Mouse (Mus musculus) adrenal gland, adult (tissue): ENCODE results near the gene Olfr510.
"Not testable (repeated sequence)": the region's sequence is repeated elsewhere in the genome, so short reads cannot be mapped to it uniquely, and the experiment has no call there.

Source experiments
- DNase-seq, 2 experiments: peaks; one replicate each; pipeline ENCODE4 v3.0.0; 2022 to 2023; ENCODE audit warnings: low spot score in 1 of 2; ENCODE audit not compliant: inconsistent age in 2 of 2

Olfr510 gene

DNA sequence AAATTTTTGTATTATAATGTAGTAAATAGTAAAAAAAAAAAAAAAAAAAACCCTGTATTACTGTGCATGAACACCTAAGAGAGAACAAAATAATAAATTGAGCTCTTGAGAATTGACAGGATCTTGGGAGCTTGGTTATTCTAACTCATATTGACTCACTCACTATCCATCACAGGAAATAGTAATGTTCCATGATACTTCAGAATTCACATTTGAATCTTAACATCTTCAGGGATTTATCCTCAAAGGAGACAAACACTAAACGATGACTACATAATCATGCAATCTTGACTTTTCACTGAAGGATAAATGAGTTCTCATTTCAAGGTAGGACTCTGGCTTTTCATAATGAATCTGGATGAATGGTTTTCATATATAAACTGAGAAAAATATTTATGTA, at the start of gene Olfr510:
Gene Olfr510 (plus strand): TSS at position 301 of the 400 bp plus-strand sequence.
- DNase-seq = no peak

DNA sequence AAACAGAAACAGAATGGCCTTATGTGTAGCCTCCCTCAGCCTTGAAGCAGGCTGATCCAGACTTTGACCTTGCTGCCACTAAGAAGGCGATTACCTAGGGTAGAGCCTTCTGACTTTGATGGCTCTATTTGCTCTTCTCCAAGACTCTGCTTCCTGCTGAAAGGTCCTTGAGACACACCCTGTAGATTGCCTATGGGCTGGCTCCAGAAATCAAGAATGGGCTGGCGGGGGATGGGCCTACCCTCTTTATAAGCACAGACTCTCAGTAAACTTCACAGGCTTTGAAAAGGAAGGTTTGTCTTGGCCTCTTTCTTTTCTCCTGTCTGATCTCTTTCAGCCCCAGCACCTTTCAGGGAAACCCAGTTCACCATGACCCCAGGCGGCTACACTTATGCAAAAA, 49.4 kb upstream of the Olfr510 start:
- not testable (repeated sequence) for DNase-seq

DNA sequence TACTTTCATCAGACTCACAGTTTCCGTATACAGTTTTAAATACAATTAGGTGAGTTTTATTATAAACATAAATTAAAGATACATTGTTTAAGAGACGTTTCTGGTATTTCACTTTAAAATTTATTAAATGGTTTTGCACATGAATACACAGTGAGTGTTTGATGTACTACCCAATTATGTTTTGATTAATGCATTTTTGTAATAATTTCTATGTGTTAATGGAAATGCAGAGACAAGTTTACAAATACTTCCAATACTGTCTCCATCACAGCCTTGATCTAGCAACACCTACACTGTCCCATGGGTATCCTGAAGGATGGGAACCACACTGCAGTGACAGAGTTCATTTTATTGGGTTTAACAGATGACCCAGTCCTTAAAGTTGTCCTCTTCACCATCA, 44.7 kb upstream of the Olfr510 start, which contains the start of gene Olfr507:
Gene Olfr507 (plus strand): TSS at position 301 of the 400 bp plus-strand sequence.
- DNase-seq = no peak

DNA sequence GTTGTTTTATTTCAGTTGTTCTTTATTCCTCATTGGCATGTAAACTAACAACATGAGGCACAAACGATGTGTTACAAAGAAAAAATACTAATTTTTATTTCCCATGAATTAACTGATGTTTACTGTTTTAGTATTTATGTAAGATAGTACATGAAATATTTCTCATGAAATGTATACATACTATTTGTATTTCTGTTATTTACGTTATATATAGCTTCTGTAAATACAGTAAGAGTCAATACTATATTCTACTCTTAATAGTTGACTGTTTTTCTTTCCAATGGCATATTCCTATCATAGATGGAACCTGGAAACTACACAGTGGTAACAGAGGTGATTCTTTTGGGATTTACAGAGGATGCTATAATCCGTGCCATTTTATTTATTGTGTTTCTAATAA, 36.5 kb upstream of the Olfr510 start, which contains the start of gene Olfr508:
Gene Olfr508 (plus strand): TSS at position 301 of the 400 bp plus-strand sequence.
- no peak for DNase-seq

DNA sequence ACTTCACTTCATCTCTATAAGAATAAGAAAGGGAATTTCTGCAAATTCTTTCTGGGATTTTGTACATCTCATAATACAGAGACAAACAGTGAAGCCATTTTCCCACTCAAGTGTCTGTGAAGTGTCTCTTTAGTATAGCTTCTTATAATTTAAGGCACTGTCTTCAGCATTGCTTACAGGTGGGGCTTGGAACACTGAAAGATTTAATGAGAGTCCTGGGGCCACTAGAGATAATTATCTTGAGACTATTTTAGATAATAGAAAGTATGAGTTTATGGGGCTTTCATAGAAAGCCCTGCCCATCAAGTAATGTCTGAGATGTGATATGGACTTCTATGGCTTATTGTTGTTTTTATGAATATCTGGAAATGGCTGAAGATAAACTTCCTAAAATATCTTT, 14.4 kb upstream of the Olfr510 start, which contains the start of gene Olfr509:
Gene Olfr509 (minus strand): TSS at position 101 of the 400 bp plus-strand sequence.
- DNase-seq = no peak

DNA sequence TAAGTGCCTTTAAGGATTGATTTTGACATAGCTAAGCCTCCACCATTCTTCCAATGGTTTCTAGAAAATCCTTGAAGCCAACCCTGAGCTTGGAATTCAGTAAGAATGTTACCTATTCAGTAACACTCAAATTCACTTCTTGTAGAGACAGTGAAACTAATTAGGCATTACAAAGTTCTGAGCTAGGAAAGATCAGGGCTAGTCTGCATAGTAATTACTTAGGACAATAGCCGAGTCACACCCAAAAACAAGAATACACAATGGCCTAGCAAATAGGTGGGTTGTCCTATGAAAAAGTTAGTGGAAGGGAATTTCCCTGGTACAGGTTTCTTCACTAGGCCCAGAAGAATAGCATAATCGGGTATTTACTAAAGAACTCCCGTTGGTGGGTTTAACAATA, 3.8 kb upstream of the Olfr510 start:
- DNase-seq = no peak

DNA sequence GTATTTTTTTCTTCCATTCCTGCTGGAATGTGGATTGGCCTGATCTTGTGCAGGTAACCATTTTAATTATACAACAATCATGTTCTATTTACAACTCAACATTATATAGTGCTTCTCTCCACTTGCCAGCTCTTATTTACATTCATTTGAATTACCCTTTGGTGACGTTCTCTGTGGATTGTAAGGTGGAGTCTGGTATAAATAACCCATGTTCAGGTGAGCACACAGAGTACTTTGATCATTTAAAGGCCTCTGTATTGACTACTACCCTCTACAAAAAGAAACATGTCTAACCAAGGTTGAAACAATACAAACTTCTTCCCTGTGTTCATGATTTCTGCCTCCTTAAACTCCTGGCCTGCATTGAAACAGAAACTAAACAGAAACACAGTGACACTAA, 4.8 kb downstream of the Olfr510 start:
- no peak for DNase-seq

DNA sequence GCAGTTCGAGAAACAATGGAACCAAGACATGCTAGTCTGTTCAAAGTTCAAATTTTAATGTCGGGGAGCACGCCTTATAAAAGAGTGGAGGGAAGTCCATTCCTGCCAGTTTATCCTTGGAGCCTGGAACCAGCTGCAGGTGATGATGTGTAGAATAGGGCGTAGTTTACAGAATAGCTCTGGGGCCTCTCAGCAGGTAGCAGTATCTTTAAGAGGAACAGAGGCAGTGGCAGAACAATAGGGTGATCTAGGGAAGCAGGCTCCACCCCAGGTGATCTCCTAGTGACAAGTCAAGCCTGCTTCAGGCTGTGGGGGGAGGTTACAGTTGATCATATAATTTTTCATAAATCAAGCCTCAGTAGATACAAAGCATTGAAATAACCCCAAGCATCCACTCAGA, 12.7 kb downstream of the Olfr510 start:
- no peak for DNase-seq

DNA sequence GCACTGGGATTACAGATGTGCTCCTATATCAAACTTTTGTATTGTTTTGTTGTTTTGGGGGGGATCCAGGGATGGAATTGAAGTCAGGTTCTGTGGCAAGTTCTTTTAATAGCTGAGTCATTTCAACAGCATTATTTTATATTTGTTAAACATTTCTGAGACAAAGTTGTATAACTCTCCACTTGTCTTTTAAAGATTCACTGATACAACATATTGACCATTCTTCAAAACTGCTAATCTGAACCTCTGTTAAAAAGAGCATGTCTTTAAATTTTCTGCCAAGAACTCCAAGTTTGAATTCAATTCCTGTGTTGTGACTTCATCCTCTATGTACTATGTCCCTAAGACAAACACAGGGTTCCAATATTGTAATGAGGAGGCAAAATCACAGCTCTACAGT, 46.8 kb downstream of the Olfr510 start, which contains the start of gene Olfr512:
Gene Olfr512 (plus strand): TSS at position 301 of the 400 bp plus-strand sequence.
- no peak for DNase-seq
